21 mouse cellular contexts compared by ENCODE assay signal in the genomic region with DNA sequence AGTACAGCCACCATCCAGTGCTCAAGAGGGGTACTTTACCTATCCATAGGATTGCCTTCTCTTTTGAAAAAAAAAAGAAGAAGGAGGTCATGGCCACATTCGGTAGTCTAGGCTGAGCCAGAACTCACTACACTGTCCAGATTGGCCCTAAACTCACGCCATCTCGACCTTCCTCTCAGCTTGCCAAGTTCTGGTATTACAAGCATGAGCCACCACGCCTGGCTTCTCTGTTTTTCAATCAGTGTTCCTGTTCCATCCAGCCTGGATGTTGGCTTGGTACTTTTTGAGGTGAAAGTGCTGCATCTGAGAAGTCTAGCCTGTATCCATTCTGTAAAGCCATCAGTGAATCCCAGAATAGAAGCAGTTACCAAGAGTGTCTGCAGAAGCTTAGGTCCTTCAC. TPM values are rescaled to one million over a fixed set of nuclear protein-coding genes. Genes with fewer than 3 reads are reported as not detected.
A peak's percentile ranks its signal among the peaks of the same experiment; 100 is the strongest.
DNase-seq lines count a peak whose midpoint lies in the region; ATAC-seq and TF ChIP-seq lines count a peak whose summit lies in the region.
"Had no signal": no experiment of that assay in that cellular context is flagged by ENCODE, and none has a peak within 500 bp of the region (broad histone marks: within the 10 kb centered on the region; RNA-seq: fewer than 3 reads in every experiment).

No protein-coding gene starts in this region.

- peaks cover 83% of the 10 kb centered on the region for H3K4me1 ChIP-seq in E14TG2a.4 (replicated peaks; ENCODE audit: low read depth, low read length)
- peaks cover 5 to 10% of the 10 kb centered on the region in 2 experiments for H3K4me1 ChIP-seq in ES-E14 (ENCODE audit: control insufficient read depth in 2 of 2, insufficient read depth in 2 of 2, low read length in 2 of 2, poor library complexity in 1 of 2)

- no peak for ATAC-seq in megakaryocyte, adult 5-6 weeks (ENCODE audit: poor library complexity, severe bottlenecking)
- ATAC-seq: forebrain, embryonic 15.5 days; hindbrain, postnatal 0 days had no signal

- in situ Hi-C loops in ES-E14 (cut with MboI; ENCODE audit: low sequenced_read_pairs in 2 of 2, unreplicated experiment in 2 of 2) = no loop called here

- peak overlapping the region; percentile 92 for H3K27ac ChIP-seq in layer of hippocampus, adult 2 months
- H3K27ac ChIP-seq in ES-E14 (ENCODE audit: insufficient read depth, low read depth, low read length, poor library complexity, severe bottlenecking) = no peak overlapping the region
- H3K27ac ChIP-seq: embryonic facial prominence, embryonic 12.5 days; forebrain, embryonic 15.5 days; heart, embryonic 15.5 days; hindbrain, embryonic 13.5 days; hindbrain, postnatal 0 days had no signal

- H3K9ac ChIP-seq in ES-E14 (ENCODE audit: insufficient read depth, low read depth, low read length, poor library complexity, severe bottlenecking) = peak overlapping the region; percentile 11; the same call in 1 of the 2 replicates
- H3K9ac ChIP-seq: embryonic facial prominence, embryonic 12.5 days; forebrain, embryonic 15.5 days; heart, embryonic 15.5 days; hindbrain, embryonic 13.5 days had no signal

- no peak for TF ChIP-seq CTCF in layer of hippocampus, adult 2 months (conservative IDR thresholded peaks at IDR 0.05)
- no peak for TF ChIP-seq CTCF in E14TG2a.4 (conservative IDR thresholded peaks at IDR 0.05; ENCODE audit: low read length)

- no peaks in the 10 kb centered on the region for H3K9me3 ChIP-seq in E14TG2a.4 (ENCODE audit: low read length)
- H3K9me3 ChIP-seq in ES-E14 (ENCODE audit: control insufficient read depth, insufficient read depth, low read depth, low read length) = no peaks in the 10 kb centered on the region
- H3K9me3 ChIP-seq: embryonic facial prominence, embryonic 12.5 days; forebrain, embryonic 15.5 days; heart, embryonic 15.5 days; hindbrain, embryonic 13.5 days had no signal

- peak in 1 of 2 experiments; percentile 4 for DNase-seq in layer of hippocampus, adult 2 months (ENCODE audit: low spot score in 2 of 2)
- DNase-seq in layer of hippocampus, postnatal 25 days (ENCODE audit: extremely low spot score in 1 of 2, low spot score in 1 of 2) = no peak
- DNase-seq in ES-E14 (ENCODE audit: low read depth, low spot score) = no peak
- DNase-seq in cerebellum, postnatal 36 days = no peak
- DNase-seq: adrenal gland, adult 8-10 months; adrenal gland, postnatal 36 days; cerebellum, adult 11 months; cerebellum, adult 8-10 months; cerebellum, postnatal 14 days; gastrocnemius, postnatal 36 days; heart, adult 11 months; heart, postnatal 14 days had no signal

- H3K36me3 ChIP-seq in E14TG2a.4 (ENCODE audit: insufficient read depth, low read length) = peaks cover 71% of the 10 kb centered on the region
- H3K36me3 ChIP-seq in ES-E14 (ENCODE audit: control insufficient read depth, insufficient read depth, low read length, poor library complexity, severe bottlenecking) = peaks cover 38% of the 10 kb centered on the region

- no peaks in the 10 kb centered on the region for H3K27me3 ChIP-seq in E14TG2a.4 (ENCODE audit: insufficient read depth, low read length)
- H3K27me3 ChIP-seq: embryonic facial prominence, embryonic 12.5 days; forebrain, embryonic 15.5 days had no signal

- H3K4me3 ChIP-seq in layer of hippocampus, adult 2 months = no peak overlapping the region
- H3K4me3 ChIP-seq in E14TG2a.4 (replicated peaks; ENCODE audit: low read length) = peak overlapping the region; percentile 98
- H3K4me3 ChIP-seq in ES-E14 (ENCODE audit: insufficient read depth in 1 of 2, low read depth in 1 of 2, low read length in 2 of 2, poor library complexity in 1 of 2, severe bottlenecking in 1 of 2) = peak overlapping the region in 1 of 2 experiments; percentile 9; a peak in 1 of 4 replicates
- H3K4me3 ChIP-seq: embryonic facial prominence, embryonic 12.5 days; forebrain, embryonic 15.5 days; heart, embryonic 15.5 days; hindbrain, embryonic 13.5 days had no signal

TF ChIP-seq in ES-E14, 5 proteins besides CTCF, POLR2A, EP300 and RAD21:
- TF ChIP-seq ZNF384 (IDR thresholded peaks at IDR 0.05; ENCODE audit: low read depth, low read length) (no peak), ZC3H11A (IDR thresholded peaks at IDR 0.05; ENCODE audit: borderline replicate concordance, low read depth, low read length) (no peak), MAFK (IDR thresholded peaks at IDR 0.05; ENCODE audit: insufficient read depth, low read depth, low read length) (no peak), CHD2 (IDR thresholded peaks at IDR 0.05; ENCODE audit: low read depth, low read length) (no peak)

RNA-seq across cellular contexts. Expression of gene Lap3, which starts 3.3 kb away (rescaled TPM):
- total RNA-seq in layer of hippocampus, adult 2 months (2021) = 10 to 100 TPM; 54.3 to 58.7 TPM
- total RNA-seq in layer of hippocampus, postnatal 25 days (2021) = 10 to 100 TPM; 53.3 to 59.2 TPM
- 178 and 192 TPM in 2 replicates for total RNA-seq in ES-E14 (2012; rRNA removed)
- 16.8 and 20.0 TPM in 2 replicates for total RNA-seq in megakaryocyte, adult 5-6 weeks (2015)
- 19.5 and 22.7 TPM in 2 replicates for total RNA-seq in megakaryocyte, adult 5-6 weeks (2017)

RNA-seq across cellular contexts. Expression of gene Med28, which starts 23.6 kb away (rescaled TPM):
- total RNA-seq in layer of hippocampus, adult 2 months (2021) = 100 to 1,000 TPM in 1 of 2 experiments, 10 to 100 TPM in 1; 96.8 to 102 TPM
- total RNA-seq in layer of hippocampus, postnatal 25 days (2021) = 100 to 1,000 TPM in 1 of 2 experiments, 10 to 100 TPM in 1; 99.3 to 110 TPM
- 110 and 122 TPM in 2 replicates for total RNA-seq in ES-E14 (2012; rRNA removed)
- 104 and 115 TPM in 2 replicates for total RNA-seq in megakaryocyte, adult 5-6 weeks (2015)
- 35.2 and 43.5 TPM in 2 replicates for total RNA-seq in megakaryocyte, adult 5-6 weeks (2017)

RNA-seq across cellular contexts. Expression of gene Clrn2, which starts 42.9 kb away (rescaled TPM):
- under 1 TPM; 0.39 to 0.54 TPM for total RNA-seq in layer of hippocampus, adult 2 months (2021)
- under 1 TPM; 0.49 to 0.94 TPM for total RNA-seq in layer of hippocampus, postnatal 25 days (2021)
- total RNA-seq in ES-E14 (2012; rRNA removed) = not detected in 2 replicates
- total RNA-seq in megakaryocyte, adult 5-6 weeks (2015) = not detected in 2 replicates
- not detected in 2 replicates for total RNA-seq in megakaryocyte, adult 5-6 weeks (2017)
- total RNA-seq: adrenal gland, adult 8-10 months; adrenal gland, postnatal 36 days; gastrocnemius, adult 8-10 months; gastrocnemius, postnatal 36 days; heart, postnatal 14 days; hematopoietic stem cell, adult 5-6 weeks; hindbrain, postnatal 0 days had no signal

RNA-seq across cellular contexts. Expression of gene Qdpr, which starts 46.4 kb away (rescaled TPM):
- total RNA-seq in layer of hippocampus, adult 2 months (2021) = 100 to 1,000 TPM; 167 to 169 TPM
- total RNA-seq in layer of hippocampus, postnatal 25 days (2021) = 100 to 1,000 TPM; 119 to 140 TPM
- total RNA-seq in ES-E14 (2012; rRNA removed) = 34.0 and 40.2 TPM in 2 replicates
- 34.4 and 36.6 TPM in 2 replicates for total RNA-seq in megakaryocyte, adult 5-6 weeks (2015)
- 20.5 and 21.5 TPM in 2 replicates for total RNA-seq in megakaryocyte, adult 5-6 weeks (2017)
